Mouse (Mus musculus): ENCODE results near the gene Arhgap35. TPM values are rescaled to one million over a fixed set of nuclear protein-coding genes. Genes with fewer than 3 reads are reported as not detected.
A peak's percentile ranks its signal among the peaks of the same experiment; 100 is the strongest.
"Not testable (repeated sequence)": the region's sequence is repeated elsewhere in the genome, so short reads cannot be mapped to it uniquely, and the experiment has no call there.

Gene Arhgap35
- 10 to 100 TPM; 24.2 to 54.9 (median 32.2) TPM for total RNA-seq (2018; cell fraction: chromatin; rRNA removed)
- 10 to 100 TPM in 17 of 26 experiments, 1 to 10 TPM in 9; 7.6 to 12.7 (median 10.6) TPM for total RNA-seq (2018; cell fraction: cytosol; rRNA removed)
- 10 to 100 TPM; 17.2 to 38.0 (median 25.6) TPM for total RNA-seq (2018; cell fraction: nucleus; rRNA removed)
- 5.7 to 7.4 TPM (median 7.3 TPM) in 3 replicates for polyA plus RNA-seq (2018)

GRCm38 (mm10) chr7:16614888-16615715 is at the start of gene Arhgap35:
Gene Arhgap35, minus strand, starts transcription at chr7:16614993.
- Histone ChIP-seq H3K4me3 (ENCODE audit: inconsistent target) (peak within 1 kb of the TSS; percentile 37), H3K79me2 (ENCODE audit: inconsistent target) (peaks cover 27% of the 10 kb centered on the region), H3K36me3 (ENCODE audit: inconsistent target) (no peaks in the 10 kb centered on the region), H3K27ac (no peak within 1 kb of the TSS; the same call in 1 of the 2 replicates)
- WGBS (ENCODE audit: missing documents), result 2% methylated on average over 78 of the region's 78 CpGs

DNA sequence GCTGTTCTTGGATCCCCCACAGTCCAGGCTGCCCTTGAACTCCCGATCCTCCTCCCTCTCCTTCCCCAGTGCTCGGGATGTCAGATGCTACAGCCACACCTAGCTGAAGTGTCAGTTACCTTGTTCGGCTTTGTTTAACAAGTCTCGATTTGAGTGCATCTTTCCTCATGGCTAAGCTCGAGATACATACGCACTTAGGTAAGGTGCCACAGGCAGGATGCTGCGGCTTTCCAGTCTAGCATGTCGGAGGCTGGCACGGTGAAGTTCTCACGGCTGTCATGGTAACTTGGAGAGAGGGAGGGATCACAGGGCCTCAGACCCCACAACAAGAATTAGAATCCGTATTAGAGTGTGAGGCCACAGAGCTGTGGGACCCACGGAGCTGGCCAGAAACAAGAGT is 29.5 kb upstream of the Arhgap35 start:
- H3K36me3 ChIP-seq (ENCODE audit: inconsistent target), result no peaks in the 10 kb centered on the region
- H3K79me2 ChIP-seq (ENCODE audit: inconsistent target), result no peaks in the 10 kb centered on the region
- 86% methylated on average over 9 of the region's 12 CpGs for WGBS (ENCODE audit: missing documents)
- no peak overlapping the region for H3K4me3 ChIP-seq (ENCODE audit: inconsistent target)
- no peak overlapping the region for H3K27ac ChIP-seq

DNA sequence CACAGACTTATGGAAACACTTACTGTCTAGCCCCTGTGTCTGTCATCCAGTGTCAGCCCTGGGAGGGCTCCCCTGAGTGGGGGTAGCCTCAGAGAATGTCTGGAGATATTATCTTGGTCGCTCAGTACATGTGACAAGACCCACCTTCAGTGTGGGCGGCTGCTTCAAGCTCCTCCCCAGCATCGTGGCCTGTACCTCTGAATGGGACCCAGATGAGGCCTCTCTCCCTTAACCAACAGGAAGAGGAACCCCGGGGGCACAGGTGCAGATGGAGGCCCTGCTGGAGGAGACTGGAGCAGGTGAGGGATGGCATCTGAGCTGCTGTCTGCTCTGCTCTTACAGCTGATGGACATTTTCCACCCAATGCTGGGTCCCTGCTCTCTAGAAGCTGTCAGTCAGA is 28.3 kb upstream of the Arhgap35 start:
- H3K4me3 ChIP-seq (ENCODE audit: inconsistent target); H3K36me3 ChIP-seq (ENCODE audit: inconsistent target); H3K27ac ChIP-seq; H3K79me2 ChIP-seq (ENCODE audit: inconsistent target): not testable (repeated sequence)
- WGBS (ENCODE audit: missing documents), result 30% methylated on average over 2 of the region's 4 CpGs

DNA sequence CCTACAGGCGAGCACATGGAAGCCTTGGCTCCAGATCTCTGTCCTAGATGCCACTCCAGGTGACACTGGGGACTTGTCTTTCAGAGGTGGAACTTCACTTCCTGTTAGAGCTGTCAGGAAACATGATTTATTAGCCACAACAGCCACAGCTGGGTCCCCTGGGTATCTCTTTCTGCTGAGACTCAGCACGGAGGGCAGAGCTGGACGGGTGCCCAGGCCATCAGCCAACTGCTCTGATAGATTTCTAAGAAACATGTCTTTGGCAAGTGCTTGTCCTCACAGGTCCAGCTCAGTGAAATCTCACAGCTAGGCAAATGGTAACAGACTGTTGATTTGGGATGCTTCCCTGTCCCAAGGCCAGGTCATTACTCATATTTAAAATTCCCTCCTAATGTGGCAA is 24.2 kb upstream of the Arhgap35 start:
- 46% methylated on average over 3 of the region's 3 CpGs for WGBS (ENCODE audit: missing documents)
- H3K36me3 ChIP-seq (ENCODE audit: inconsistent target), result no peaks in the 10 kb centered on the region
- no peak overlapping the region for H3K27ac ChIP-seq
- H3K4me3 ChIP-seq (ENCODE audit: inconsistent target), result no peak overlapping the region
- H3K79me2 ChIP-seq (ENCODE audit: inconsistent target), result no peaks in the 10 kb centered on the region

DNA sequence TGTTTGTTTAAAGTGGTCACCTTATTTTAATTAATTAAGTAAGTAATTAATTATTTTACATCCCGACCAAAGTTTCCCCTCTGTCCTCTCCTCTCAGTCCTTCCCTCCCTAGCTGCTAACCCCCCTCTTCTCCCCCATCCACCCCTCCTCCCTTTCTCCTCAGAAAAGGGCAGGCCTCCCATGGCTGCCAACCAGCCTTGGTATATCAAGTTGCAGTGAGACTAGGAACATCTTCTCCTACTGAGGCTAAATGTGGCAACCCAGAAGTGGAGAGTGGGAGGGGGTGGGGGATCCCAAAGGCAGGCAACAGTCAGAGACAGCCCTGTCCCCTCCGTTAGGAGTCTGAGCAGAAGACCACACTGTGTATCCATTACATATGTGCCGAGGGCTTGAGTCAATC is 20.3 kb upstream of the Arhgap35 start:
- Histone ChIP-seq H3K79me2 (ENCODE audit: inconsistent target) (no peaks in the 10 kb centered on the region), H3K36me3 (ENCODE audit: inconsistent target) (no peaks in the 10 kb centered on the region), H3K27ac (no peak overlapping the region), H3K4me3 (ENCODE audit: inconsistent target) (no peak overlapping the region)
- 85% methylated on average over 3 of the region's 3 CpGs for WGBS (ENCODE audit: missing documents)

DNA sequence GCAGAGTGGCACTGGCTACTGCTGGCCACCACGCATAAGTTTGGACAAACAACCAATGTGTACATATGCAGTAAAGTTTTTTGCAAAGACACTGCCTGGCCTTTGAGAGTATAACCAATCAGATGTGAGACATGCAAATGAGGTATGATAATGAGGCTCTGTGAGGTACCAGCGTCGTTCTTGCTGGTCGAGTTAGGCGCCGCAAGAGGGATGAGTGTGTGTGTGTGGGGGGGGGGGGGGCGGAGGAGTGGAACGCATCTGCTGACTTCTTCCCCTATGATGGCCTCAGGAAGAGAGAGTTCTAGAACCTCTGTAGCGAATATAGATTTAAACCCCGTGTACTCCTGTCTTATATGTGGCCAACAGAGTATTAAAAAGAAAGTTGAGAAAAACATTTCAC is 19.1 kb upstream of the Arhgap35 start:
- H3K79me2 ChIP-seq (ENCODE audit: inconsistent target); H3K36me3 ChIP-seq (ENCODE audit: inconsistent target); H3K4me3 ChIP-seq (ENCODE audit: inconsistent target); H3K27ac ChIP-seq: not testable (repeated sequence)
- WGBS (ENCODE audit: missing documents), result 13% methylated on average over 3 of the region's 10 CpGs

DNA sequence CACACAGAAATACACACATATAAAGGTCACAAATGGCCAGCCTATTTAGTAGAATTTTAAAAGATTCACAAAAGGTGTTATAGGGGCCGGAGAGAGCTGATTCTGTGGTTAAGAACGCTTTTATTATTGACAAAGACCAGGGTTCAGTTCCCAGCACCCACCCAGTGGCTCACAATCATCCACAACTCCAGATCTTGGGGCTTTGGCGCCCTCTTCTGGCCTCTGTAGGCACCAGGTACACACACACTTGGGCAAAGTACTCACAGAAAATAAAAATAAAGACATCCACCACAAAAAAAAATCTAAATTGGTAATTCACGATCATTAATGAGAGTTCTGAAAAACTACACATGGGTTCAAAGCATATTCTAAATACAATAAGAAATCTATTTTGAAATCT is 17.1 kb upstream of the Arhgap35 start:
- Histone ChIP-seq H3K4me3 (ENCODE audit: inconsistent target) (no peak overlapping the region), H3K79me2 (ENCODE audit: inconsistent target) (no peaks in the 10 kb centered on the region), H3K36me3 (ENCODE audit: inconsistent target) (no peaks in the 10 kb centered on the region), H3K27ac (no peak overlapping the region)
- 81% methylated on average over 4 of the region's 4 CpGs for WGBS (ENCODE audit: missing documents)

GRCm38 (mm10) chr7:16631025-16631424 is 16.2 kb upstream of the Arhgap35 start:
- Histone ChIP-seq H3K79me2 (ENCODE audit: inconsistent target) (no peaks in the 10 kb centered on the region), H3K36me3 (ENCODE audit: inconsistent target) (no peaks in the 10 kb centered on the region), H3K27ac (no peak overlapping the region), H3K4me3 (ENCODE audit: inconsistent target) (no peak overlapping the region)
- 55% methylated on average over 4 of the region's 4 CpGs for WGBS (ENCODE audit: missing documents)

GRCm38 (mm10) chr7:16629598-16630296 is 15.0 kb upstream of the Arhgap35 start:
- H3K27ac ChIP-seq, result no peak overlapping the region

GRCm38 (mm10) chr7:16628096-16628771 is 13.4 kb upstream of the Arhgap35 start:
- Histone ChIP-seq H3K36me3 (ENCODE audit: inconsistent target) (no peaks in the 10 kb centered on the region), H3K79me2 (ENCODE audit: inconsistent target) (no peaks in the 10 kb centered on the region), H3K27ac (no peak overlapping the region), H3K4me3 (ENCODE audit: inconsistent target) (no peak overlapping the region)
- WGBS (ENCODE audit: missing documents), result 36% methylated on average over 12 of the region's 12 CpGs

More at GRCm38 (mm10) chr7:16629598-16630296, 15.0 kb upstream of the Arhgap35 start:
- WGBS (ENCODE audit: missing documents), result 24% methylated on average over 10 of the region's 10 CpGs
- Histone ChIP-seq H3K79me2 (ENCODE audit: inconsistent target) (no peaks in the 10 kb centered on the region), H3K4me3 (ENCODE audit: inconsistent target) (no peak overlapping the region), H3K36me3 (ENCODE audit: inconsistent target) (no peaks in the 10 kb centered on the region)

DNA sequence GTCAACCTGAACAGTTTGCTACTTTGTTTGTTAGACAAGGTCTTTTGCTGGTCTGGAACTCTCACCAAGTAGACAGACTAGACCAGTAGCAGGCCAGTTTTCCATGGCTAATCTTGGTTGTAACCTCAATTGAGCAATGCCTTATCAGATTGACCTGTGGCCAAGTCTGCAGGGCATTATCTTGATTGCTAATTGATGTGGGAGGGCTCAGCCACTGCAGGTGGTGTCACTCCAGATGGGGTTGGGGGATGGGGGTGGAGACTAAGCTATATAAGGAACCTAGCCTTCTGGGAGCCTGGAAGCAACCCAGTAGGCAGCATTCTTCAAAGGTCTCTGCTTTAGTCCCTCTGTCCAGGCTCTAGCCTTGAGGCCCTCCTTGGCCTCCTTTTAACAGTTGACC is 8.9 kb upstream of the Arhgap35 start:
- H3K27ac ChIP-seq, result no peak overlapping the region
- H3K79me2 ChIP-seq (ENCODE audit: inconsistent target), result no peaks in the 10 kb centered on the region
- H3K36me3 ChIP-seq (ENCODE audit: inconsistent target), result no peaks in the 10 kb centered on the region
- H3K4me3 ChIP-seq (ENCODE audit: inconsistent target), result no peak overlapping the region

- Histone ChIP-seq H3K36me3 (ENCODE audit: inconsistent target) (no peaks in the 10 kb centered on the region), H3K79me2 (ENCODE audit: inconsistent target) (no peaks in the 10 kb centered on the region), H3K4me3 (ENCODE audit: inconsistent target) (no peak overlapping the region), H3K27ac (no peak overlapping the region)
- WGBS (ENCODE audit: missing documents), result 64% methylated on average over 4 of the region's 4 CpGs
Measured at GRCm38 (mm10) chr7:16623131-16623530, 8.3 kb upstream of the Arhgap35 start.

GRCm38 (mm10) chr7:16621066-16621622 is 6.4 kb upstream of the Arhgap35 start:
- 82% methylated on average over 8 of the region's 8 CpGs for WGBS (ENCODE audit: missing documents)
- Histone ChIP-seq H3K79me2 (ENCODE audit: inconsistent target) (no peaks in the 10 kb centered on the region), H3K36me3 (ENCODE audit: inconsistent target) (no peaks in the 10 kb centered on the region), H3K4me3 (ENCODE audit: inconsistent target) (no peak overlapping the region), H3K27ac (no peak overlapping the region)

DNA sequence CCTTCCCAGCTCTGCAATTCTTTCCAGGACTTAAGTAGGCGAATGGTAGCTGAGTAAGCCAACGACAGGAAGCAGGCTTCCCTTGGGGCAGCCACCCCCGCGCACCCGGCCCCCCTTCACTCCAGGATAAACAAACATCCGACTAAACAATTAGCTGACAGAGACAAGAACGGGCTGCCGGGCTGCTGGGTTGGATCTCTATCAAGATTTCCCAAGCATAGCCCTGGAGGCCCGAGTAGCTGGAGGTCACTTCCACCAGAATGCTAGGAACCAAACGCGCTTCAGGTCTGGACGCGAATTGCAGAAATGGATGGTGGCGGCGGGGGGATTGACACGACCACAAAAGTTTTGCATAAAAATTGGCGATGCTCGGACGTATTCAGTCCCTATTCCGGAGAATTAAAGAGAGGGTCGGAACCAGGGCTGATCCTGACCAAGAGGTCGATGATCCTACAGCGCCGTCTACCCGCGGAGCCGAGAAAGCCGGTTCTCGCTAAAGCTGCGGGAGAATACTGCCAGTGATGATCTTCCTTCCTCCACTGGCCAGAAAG is 3.9 kb upstream of the Arhgap35 start:
- whole genome bisulfite sequencing (ENCODE audit: missing documents), result 3% methylated on average over 30 of the region's 30 CpGs
- no peak overlapping the region; the same call in 1 of the 2 replicates for H3K4me3 ChIP-seq (ENCODE audit: inconsistent target)
- no peaks in the 10 kb centered on the region for H3K79me2 ChIP-seq (ENCODE audit: inconsistent target)
- no peak overlapping the region; the same call in 1 of the 2 replicates for H3K27ac ChIP-seq
- H3K36me3 ChIP-seq (ENCODE audit: inconsistent target), result no peaks in the 10 kb centered on the region

Data from macrophage (primary cell).